Mouse (Mus musculus) liver, embryonic 14.5 days (tissue): ENCODE results near the gene Dnmt3a. TPM values are rescaled to one million over a fixed set of nuclear protein-coding genes. Genes with fewer than 3 reads are reported as not detected.

Experiments
- ATAC-seq: fragments of 200-750 bp; cut with Nextera tagmentation; 2 replicates; pipeline ENCODE4 v1.8.0; 2017; ENCODE audit warnings: moderate number of reproducible peaks, mild to moderate bottlenecking, moderate library complexity; ENCODE audit not compliant: insufficient read depth
- DNase-seq, 3 experiments: peaks; one replicate each; pipeline ENCODE4 v3.0.0-alpha.2; 2012 to 2013; ENCODE audit warnings: low read depth in 3 of 3, low spot score in 3 of 3
- H3K27ac ChIP-seq: fragments of 300-500 bp; sonication (generic); 2 replicates; pipeline ENCODE4 v1.5.1; 2014; ENCODE audit warnings: moderate library complexity, mild to moderate bottlenecking, control low read depth, inconsistent platforms
- H3K27me3 ChIP-seq: fragments of 300-500 bp; sonication (generic); 2 replicates; pipeline ENCODE4 v1.6.1; 2014; ENCODE audit warnings: mild to moderate bottlenecking, low read length, moderate library complexity; ENCODE audit not compliant: control insufficient read depth, insufficient read depth
- H3K36me3 ChIP-seq: fragments of 300-500 bp; sonication (generic); replicated peaks from 2 replicates; pipeline ENCODE4 v1.6.1; 2014; ENCODE audit warnings: low read depth; ENCODE audit not compliant: control insufficient read depth, insufficient read depth
- H3K4me1 ChIP-seq, 2 experiments: fragments of 200-500 bp in 1 of 2; fragments of 300-500 bp in 1 of 2; sonication (generic) in 1 of 2; replicated peaks; 2 replicates each; pipeline ENCODE4 v1.6.1; 2012 to 2014; ENCODE audit warnings: antibody characterized with exemption in 1 of 2, inconsistent platforms in 1 of 2, low read length in 1 of 2; ENCODE audit not compliant: control insufficient read depth in 2 of 2, insufficient read depth in 2 of 2
- H3K4me2 ChIP-seq: fragments of 300-500 bp; sonication (generic); 2 replicates; pipeline ENCODE4 v1.6.1; 2014; ENCODE audit warnings: low read depth, mild to moderate bottlenecking, control low read depth, moderate library complexity
- H3K4me3 ChIP-seq, 2 experiments: fragments of 200-500 bp in 1 of 2; fragments of 300-500 bp in 1 of 2; sonication (generic) in 1 of 2; 2 replicates each; pipeline ENCODE4 v1.5.1; 2012 to 2014; ENCODE audit warnings: low read depth in 2 of 2, low read length in 2 of 2, mild to moderate bottlenecking in 2 of 2, control low read depth in 1 of 2, inconsistent platforms in 1 of 2, moderate library complexity in 1 of 2; ENCODE audit not compliant: insufficient read depth in 1 of 2
- H3K9ac ChIP-seq: fragments of 300-500 bp; sonication (generic); replicated peaks from 2 replicates; pipeline ENCODE4 v1.6.1; 2014; ENCODE audit warnings: mild to moderate bottlenecking, control low read depth, moderate library complexity
- H3K9me3 ChIP-seq: fragments of 300-500 bp; sonication (generic); 2 replicates; pipeline ENCODE4 v1.6.1; 2016; ENCODE audit warnings: low read length, mixed read lengths; ENCODE audit not compliant: control insufficient read depth
- CTCF ChIP-seq: IDR thresholded peaks from 2 replicates; pipeline ENCODE4 v1.5.1; 2016; ENCODE audit warnings: antibody characterized with exemption, low read depth, control low read depth
- EP300 ChIP-seq: IDR thresholded peaks from 2 replicates; pipeline ENCODE4 v1.6.1; 2016; ENCODE audit warnings: antibody characterized with exemption, low read depth
- WGBS: fragments of 180-500 bp; shearing (Covaris S2); extraction: QIAGEN DNeasy Blood & Tissue Kit; methylation state at CpG from one replicate; pipeline ENCODE4 v1.1.7; 2014; ENCODE audit not compliant: insufficient replicate concordance; 5-methylcytosine and 5-hydroxymethylcytosine counted together
- polyA plus RNA-seq, 2 experiments: library from polyadenylated mRNA; depleted of rRNA in 1 of 2; stranded (reverse) in 1 of 2; unstranded in 1 of 2; fragments of >200 nt; fragmentation: Nextera tagmentation in 1 of 2; extraction: Ambion mirVana in 1 of 2; gene quantifications; 2 replicates each; pipeline versions ENCODE4 v1.2.1 to v1.2.3; 2012 to 2014

Gene Dnmt3a
- polyA plus RNA-seq, 2 experiments, result 5.3 to 12.8 TPM

GRCm38 (mm10) chr12:3868676-3869458 is 63.1 kb downstream of the Dnmt3a start:
- H3K27me3 ChIP-seq, result no peaks in the 10 kb centered on the region
- no peak overlapping the region for H3K27ac ChIP-seq
- no peak for DNase-seq
- no peak for TF ChIP-seq EP300
- no peak for TF ChIP-seq CTCF
- no peaks in the 10 kb centered on the region for H3K36me3 ChIP-seq
- H3K4me2 ChIP-seq, result no peak overlapping the region
- H3K9me3 ChIP-seq, result no peaks in the 10 kb centered on the region
- ATAC-seq, result no peak
- WGBS, result 59% methylated on average over 7 of the region's 7 CpGs
- H3K4me3 ChIP-seq, result no peak overlapping the region
- no peak overlapping the region for H3K9ac ChIP-seq
- H3K4me1 ChIP-seq, result peaks cover 0 to 10% of the 10 kb centered on the region in 2 experiments; a peak in 2 of 4 replicates

GRCm38 (mm10) chr12:3870024-3870423 is 64.2 kb downstream of the Dnmt3a start:
- no peak overlapping the region for H3K27ac ChIP-seq
- no peak overlapping the region for H3K9ac ChIP-seq
- ATAC-seq (no peak), DNase-seq (no peak)
- peaks cover 0 to 10% of the 10 kb centered on the region in 2 experiments; a peak in 2 of 4 replicates for H3K4me1 ChIP-seq
- 82% methylated on average over 5 of the region's 5 CpGs for WGBS
- no peak overlapping the region for H3K4me2 ChIP-seq
- TF ChIP-seq CTCF (no peak), EP300 (no peak)
- H3K36me3 ChIP-seq, result no peaks in the 10 kb centered on the region
- H3K9me3 ChIP-seq, result no peaks in the 10 kb centered on the region
- H3K4me3 ChIP-seq, result no peak overlapping the region
- no peaks in the 10 kb centered on the region for H3K27me3 ChIP-seq

GRCm38 (mm10) chr12:3870859-3871462 is 65.2 kb downstream of the Dnmt3a start:
- Histone ChIP-seq H3K4me2 (peak overlapping the region; percentile 32), H3K4me1 (peaks cover 0 to 10% of the 10 kb centered on the region in 2 experiments; a peak in 2 of 4 replicates), H3K9ac (no peak overlapping the region), H3K36me3 (no peaks in the 10 kb centered on the region), H3K27me3 (no peaks in the 10 kb centered on the region), H3K9me3 (no peaks in the 10 kb centered on the region), H3K27ac (no peak overlapping the region), H3K4me3 (peak overlapping the region in 1 of 2 experiments; percentile 5; a peak in 1 of 4 replicates)
- WGBS, result 6% methylated on average over 19 of the region's 19 CpGs
- ATAC-seq (peak; percentile 69), DNase-seq (no peak)
- TF ChIP-seq EP300 (no peak), CTCF (peak; percentile 66)

- Histone ChIP-seq H3K9ac (no peak overlapping the region; the same call in 1 of the 2 replicates), H3K36me3 (no peaks in the 10 kb centered on the region), H3K4me1 (peaks cover 0 to 8% of the 10 kb centered on the region in 2 experiments; a peak in 2 of 4 replicates), H3K27ac (no peak overlapping the region), H3K9me3 (no peaks in the 10 kb centered on the region), H3K4me3 (no peak overlapping the region), H3K27me3 (no peaks in the 10 kb centered on the region), H3K4me2 (peak overlapping the region; percentile 32)
- TF ChIP-seq EP300, result no peak
- peak; percentile 49 for TF ChIP-seq CTCF
- peak; percentile 40; the same call in 1 of the 2 replicates for ATAC-seq
- DNase-seq, result no peak
- WGBS, result 30% methylated on average over 15 of the region's 15 CpGs
Observed at GRCm38 (mm10) chr12:3871637-3872036, 65.8 kb downstream of the Dnmt3a start.
